Mouse (Mus musculus): ENCODE results near the gene Gm6460.
"Not testable (repeated sequence)": the region's sequence is repeated elsewhere in the genome, so short reads cannot be mapped to it uniquely, and the experiment has no call there.

Gm6460 gene

GRCm38 (mm10) chr5:11594613-11595012 lies at the start of gene Gm6460:
Gene Gm6460 (plus strand): TSS chr5:11594913.
- in situ Hi-C loops (cut with MboI, MseI): not testable (repeated sequence)
